Comparison of ENCODE assay signal across 16 mouse cellular contexts in the genomic region with DNA sequence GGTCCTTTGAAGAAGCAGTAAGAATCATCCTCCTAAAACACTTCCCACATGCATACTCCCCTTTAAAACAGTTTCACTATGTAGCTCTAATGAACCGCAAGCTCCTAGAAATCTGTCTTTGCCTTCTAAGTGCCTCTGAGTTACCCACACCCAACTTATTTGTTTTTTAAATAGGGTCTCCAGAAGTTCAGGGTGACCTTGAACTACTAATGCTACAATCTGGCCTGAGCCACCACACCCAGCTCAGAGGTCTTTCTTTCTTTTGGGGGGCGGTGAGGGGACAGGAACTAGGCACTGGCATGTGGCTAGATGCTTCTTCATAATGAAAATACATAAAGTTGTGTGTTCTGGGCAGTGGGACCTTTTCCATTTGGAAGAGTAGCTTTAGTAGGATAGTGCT. TPM values are rescaled to one million over a fixed set of nuclear protein-coding genes. Genes with fewer than 3 reads are reported as not detected.
"Had no signal": no experiment of that assay in that cellular context is flagged by ENCODE, and none has a peak within 500 bp of the region (broad histone marks: within the 10 kb centered on the region; RNA-seq: fewer than 3 reads in every experiment).

No protein-coding gene starts in this region.

- H3K4me2 ChIP-seq: lung, embryonic 14.5 days; midbrain, embryonic 12.5 days; neural tube, embryonic 13.5 days; neural tube, embryonic 15.5 days had no signal

- DNase-seq: lung, adult 18-20 months; lung, embryonic 14.5 days; lung, postnatal 10 days; lung, postnatal 4 days; midbrain, embryonic 14.5 days; right cerebral cortex, postnatal 14 days; thymus, adult 18-20 months; thymus, postnatal 14 days; thymus, postnatal 36 days had no signal

- H3K9ac ChIP-seq: lung, embryonic 14.5 days; midbrain, embryonic 12.5 days; neural tube, embryonic 13.5 days; neural tube, embryonic 15.5 days had no signal

- H3K9me3 ChIP-seq: midbrain, embryonic 10.5 days; midbrain, embryonic 12.5 days; neural tube, embryonic 13.5 days; neural tube, embryonic 15.5 days had no signal

- H3K4me3 ChIP-seq: midbrain, embryonic 10.5 days; midbrain, embryonic 12.5 days; myocyte; neural tube, embryonic 13.5 days; neural tube, embryonic 15.5 days had no signal

- H3K27me3 ChIP-seq: midbrain, embryonic 12.5 days; neural tube, embryonic 13.5 days; neural tube, embryonic 15.5 days had no signal

- H3K4me1 ChIP-seq: midbrain, embryonic 10.5 days; midbrain, embryonic 12.5 days; neural tube, embryonic 13.5 days; neural tube, embryonic 15.5 days had no signal

- H3K27ac ChIP-seq: midbrain, embryonic 10.5 days; midbrain, embryonic 12.5 days; neural tube, embryonic 13.5 days; neural tube, embryonic 15.5 days had no signal

- ATAC-seq: midbrain, embryonic 16.5 days had no signal

RNA-seq across cellular contexts. Expression of a gene that starts 40.6 kb away (rescaled TPM):
- polyA plus RNA-seq: neural tube, embryonic 11.5 days had no signal
